Mouse (Mus musculus): ENCODE results near the gene Cntnap5c.
"Not testable (repeated sequence)": the region's sequence is repeated elsewhere in the genome, so short reads cannot be mapped to it uniquely, and the experiment has no call there.

Cntnap5c gene

GRCm38 (mm10) chr17:57768622-57769610, at the start of gene Cntnap5c:
Gene Cntnap5c, plus strand, starts transcription at chr17:57769570.
- peak; percentile 75 for DNase-seq (ENCODE audit: low read depth, low spot score)

DNA sequence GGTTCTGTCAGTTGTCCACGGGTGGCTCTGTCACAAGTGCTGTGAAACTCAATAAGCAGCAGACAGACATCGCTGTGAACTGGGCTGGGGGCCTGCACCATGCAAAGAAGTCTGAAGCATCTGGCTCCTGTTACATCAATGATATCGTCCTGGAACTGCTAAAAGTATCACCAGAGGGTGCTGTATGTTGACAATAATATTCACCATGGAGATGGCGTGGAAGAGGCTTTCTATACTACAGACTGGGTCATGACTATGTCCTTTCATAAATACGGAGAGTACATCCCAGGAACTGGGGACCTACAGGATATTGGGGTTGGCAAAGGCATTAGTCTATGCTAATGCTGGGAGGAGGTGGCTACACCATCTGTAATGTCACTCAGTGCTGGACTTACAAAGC, 27.3 kb upstream of the Cntnap5c start, which contains the start of gene Gm21834:
Gm21834 (minus strand) TSS at position 101 of the 400 bp plus-strand sequence.
- DNase-seq (ENCODE audit: low read depth, low spot score) = no peak

GRCm38 (mm10) chr17:57758033-57758432, 11.3 kb upstream of the Cntnap5c start:
- DNase-seq (ENCODE audit: low read depth, low spot score) = no peak

DNA sequence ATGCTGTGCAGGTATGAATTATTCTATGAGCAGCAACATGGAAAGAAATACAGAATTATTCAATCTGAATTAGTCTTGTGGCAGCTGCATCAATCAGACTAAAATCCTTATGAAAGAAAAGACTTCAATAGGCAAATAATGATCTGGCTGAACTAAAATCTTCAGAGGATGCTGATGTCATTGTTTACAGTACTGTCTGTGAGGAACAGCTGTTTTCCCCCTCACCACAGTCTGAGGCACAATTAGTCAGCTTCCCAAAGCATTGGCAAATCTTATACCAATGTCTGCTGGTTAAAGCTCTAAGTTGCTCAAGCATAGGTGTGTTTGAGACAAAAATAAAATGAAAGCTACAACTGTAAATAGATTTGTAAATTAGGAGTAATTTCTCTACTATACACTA, 2.1 kb upstream of the Cntnap5c start:
- peak; percentile 59 for DNase-seq (ENCODE audit: low read depth, low spot score)

- DNase-seq (ENCODE audit: low read depth, low spot score) = peak; percentile 85
Observed at GRCm38 (mm10) chr17:57770904-57771303, 1.5 kb downstream of the Cntnap5c start.

DNA sequence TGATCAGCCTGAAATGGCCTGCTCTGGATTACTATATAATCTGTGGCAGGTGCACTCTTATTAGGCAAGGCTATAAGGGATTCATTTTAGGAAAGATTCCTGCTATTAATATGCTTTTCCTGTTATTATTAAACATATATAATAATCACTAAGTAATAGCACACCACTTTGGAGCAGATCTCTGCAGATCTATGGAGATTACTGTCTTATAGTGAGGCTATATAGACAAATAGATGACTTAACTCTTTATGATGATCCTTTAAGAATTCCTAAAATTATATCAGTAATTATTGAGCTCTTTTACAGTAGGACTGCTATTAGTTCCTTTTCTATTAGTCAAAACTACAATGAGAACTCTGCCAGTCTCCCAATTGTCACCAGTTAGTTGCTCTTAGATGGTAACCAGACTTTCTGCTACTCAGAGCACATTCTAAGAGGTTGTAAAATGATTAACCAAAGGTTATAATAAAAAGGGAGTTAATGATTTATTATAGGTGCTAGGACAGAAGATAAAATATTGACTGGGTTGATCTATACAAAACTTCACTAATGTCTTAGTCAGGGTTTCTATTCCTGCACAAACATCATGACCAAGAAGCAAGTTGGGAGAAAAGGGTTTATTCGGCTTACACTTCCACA, 18.9 kb downstream of the Cntnap5c start:
- DNase-seq (ENCODE audit: low read depth, low spot score) = no peak

DNA sequence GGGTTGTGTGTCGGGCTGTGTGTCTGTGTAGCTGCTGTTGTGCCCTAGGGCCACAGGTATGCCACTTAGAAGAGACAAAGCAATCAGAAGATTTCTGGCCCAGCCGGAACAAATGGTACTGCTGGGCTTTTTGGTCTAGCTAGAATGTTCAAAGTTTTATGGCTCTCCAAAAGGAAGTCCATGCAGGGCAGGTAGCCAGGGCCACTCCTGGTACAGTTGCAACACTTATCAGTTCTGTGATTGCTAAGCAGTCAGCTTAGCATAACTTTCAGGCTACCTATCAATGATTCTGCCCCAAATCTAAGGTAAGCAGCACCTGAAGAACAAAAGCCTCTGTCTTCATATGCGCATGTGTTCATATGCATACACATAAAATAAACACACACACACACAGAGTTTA, 26.0 kb downstream of the Cntnap5c start:
- no peak for DNase-seq (ENCODE audit: low read depth, low spot score)

GRCm38 (mm10) chr17:57796668-57797311, 27.4 kb downstream of the Cntnap5c start:
- DNase-seq (ENCODE audit: low read depth, low spot score) = no peak

DNA sequence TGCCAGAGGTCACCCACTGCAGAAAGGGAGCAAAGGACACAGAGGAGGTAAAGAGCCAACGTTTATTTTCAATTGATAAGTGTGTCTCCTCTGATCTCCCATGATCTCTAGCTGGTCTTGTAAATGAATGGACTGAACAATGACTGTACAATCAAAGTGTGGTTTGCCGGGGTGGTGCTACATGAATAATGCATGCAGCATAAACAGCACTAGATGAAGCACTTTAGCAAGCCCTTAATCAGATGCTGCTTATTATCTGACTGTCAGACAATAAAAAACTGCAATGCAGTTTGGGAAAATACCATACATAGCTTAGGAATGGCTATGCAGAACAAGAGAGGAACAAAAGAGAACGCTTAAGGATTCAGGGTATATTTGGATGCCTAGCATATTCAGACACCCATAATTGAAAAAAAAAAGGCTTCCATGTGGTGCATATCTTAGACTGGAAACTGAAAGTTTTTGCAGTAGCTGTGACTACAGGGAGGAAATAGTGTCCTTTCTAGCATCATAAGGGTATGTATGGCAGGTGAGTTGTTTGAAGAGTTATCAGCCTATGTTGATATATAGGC, 30.1 kb downstream of the Cntnap5c start:
- peak; percentile 7 for DNase-seq (ENCODE audit: low read depth, low spot score)

DNA sequence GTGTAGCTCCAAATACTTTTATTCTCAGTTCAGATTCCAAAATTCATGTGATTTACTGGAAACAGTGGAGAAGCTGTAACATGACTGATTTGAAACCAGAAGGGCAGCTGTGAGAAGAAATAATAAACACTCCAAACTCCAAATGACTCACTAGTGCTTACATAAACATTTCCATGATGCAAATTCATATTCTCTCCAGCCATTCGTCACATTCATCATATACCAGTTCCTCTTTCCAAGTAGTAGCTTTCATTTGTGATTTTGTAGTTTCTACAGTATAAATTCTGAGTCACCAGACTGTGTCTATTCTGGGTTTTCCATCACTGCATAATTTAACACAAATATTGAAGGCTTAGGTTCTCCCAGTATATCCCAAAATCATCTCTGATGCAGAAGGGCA, 31.8 kb downstream of the Cntnap5c start:
- peak; percentile 57 for DNase-seq (ENCODE audit: low read depth, low spot score)

GRCm38 (mm10) chr17:57837090-57837971, 68.0 kb downstream of the Cntnap5c start:
- DNase-seq (ENCODE audit: low read depth, low spot score) = peak; percentile 6

GRCm38 (mm10) chr17:57855811-57856210, 86.4 kb downstream of the Cntnap5c start:
- DNase-seq (ENCODE audit: low read depth, low spot score) = not testable (repeated sequence)

DNA sequence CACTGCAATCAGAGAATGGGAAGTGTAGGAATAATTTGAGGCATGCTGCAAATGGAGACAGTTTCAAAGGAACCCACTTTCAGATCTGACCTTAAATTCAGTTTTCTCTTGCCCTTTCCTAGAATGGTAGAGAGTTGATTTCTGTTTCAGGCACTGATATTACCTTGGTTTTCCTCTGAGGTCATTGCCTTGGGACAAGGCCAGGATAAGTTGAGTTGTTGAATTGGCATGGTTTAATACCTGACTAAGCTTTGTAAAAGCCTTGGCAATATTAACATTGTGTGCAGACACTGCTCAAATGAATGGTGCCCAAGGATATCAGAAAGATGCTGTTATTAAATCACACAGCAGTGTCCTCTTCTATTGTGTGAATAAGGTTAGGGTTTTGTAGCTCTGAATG, 96.6 kb downstream of the Cntnap5c start:
- DNase-seq (ENCODE audit: low read depth, low spot score) = no peak

GRCm38 (mm10) chr17:57887742-57888389, 118.5 kb downstream of the Cntnap5c start:
- no peak for DNase-seq (ENCODE audit: low read depth, low spot score)

DNA sequence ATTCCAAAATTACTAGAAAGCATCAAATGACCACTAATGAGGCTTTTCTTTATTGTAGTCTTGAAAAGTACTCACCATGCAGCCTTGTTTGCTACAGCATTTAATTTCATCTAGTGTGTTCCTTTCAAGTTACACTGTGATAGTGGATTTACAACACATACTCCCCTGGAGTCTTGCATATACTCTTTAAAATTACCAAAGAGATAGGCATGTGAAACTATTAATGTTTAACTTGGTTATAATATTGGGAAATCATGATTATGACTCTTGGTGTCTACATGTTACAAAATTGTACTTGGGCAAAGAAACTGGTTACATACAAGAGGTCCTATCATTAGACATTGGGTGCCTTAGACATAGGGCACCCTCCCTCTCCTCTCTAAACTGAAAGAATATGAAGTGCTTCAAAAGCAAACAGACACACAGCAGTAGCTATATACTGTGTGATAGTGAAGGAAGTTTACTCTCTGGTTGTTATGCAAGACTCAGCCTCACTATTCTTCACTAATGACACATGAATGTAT, 142.5 kb downstream of the Cntnap5c start:
- DNase-seq (ENCODE audit: low read depth, low spot score) = no peak

DNA sequence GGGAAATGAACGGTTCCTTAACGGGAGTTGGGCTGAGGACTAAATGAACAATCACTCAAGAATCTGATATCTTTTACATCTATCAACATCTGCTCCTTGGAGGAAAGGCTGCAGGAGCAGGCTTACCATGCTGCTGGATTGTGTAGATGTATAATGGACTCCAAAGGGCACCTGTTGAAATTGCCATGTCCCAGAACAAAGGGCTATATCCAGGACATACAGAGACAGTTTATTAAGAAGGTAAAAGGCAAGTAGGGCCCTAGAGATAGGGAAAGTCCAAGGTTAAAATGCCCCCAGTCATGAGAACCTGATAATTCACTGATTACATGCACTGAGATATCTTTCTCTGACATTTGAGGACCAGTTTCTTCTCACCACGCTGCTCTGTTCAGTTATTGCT, 214.9 kb downstream of the Cntnap5c start:
- no peak for DNase-seq (ENCODE audit: low read depth, low spot score)

DNA sequence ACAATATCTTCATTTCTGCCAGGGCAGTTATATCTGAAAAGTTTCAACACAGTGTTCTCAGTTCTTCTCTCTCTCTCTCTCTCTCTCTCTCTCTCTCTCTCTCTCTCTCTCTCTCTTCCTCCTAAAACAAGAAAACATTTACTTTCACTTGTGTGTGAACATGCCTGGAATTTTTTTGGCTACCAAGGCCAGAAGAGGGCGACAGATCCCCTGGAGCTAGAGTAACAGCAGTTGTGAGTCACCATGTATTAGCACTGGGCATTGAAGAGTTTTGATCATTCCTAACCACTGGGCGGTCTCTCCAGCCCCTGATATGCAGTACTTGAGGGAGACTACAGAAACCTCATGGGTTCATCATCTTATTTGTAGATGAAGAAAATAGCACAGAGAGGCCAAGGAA, 219.1 kb downstream of the Cntnap5c start:
- DNase-seq (ENCODE audit: low read depth, low spot score) = peak; percentile 56

DNA sequence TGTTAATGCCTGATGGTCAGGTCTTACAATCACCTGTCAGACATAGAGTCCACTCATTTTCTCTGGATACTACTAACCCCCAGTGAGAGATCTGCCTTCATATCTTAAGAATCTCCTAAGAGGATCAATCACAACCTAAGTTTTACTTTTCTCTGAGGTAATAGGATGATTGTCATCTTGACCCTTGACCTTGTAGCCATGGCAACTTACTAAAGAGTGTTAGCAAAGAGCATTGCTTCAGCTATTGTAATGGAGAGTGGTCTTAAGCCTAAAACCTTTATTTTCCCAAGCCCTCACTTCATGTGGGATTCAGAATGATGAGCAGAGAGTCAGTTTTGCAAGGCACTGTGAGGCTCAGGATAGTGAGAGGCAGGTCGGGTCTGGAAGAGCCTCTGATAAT, 227.1 kb downstream of the Cntnap5c start:
- no peak for DNase-seq (ENCODE audit: low read depth, low spot score)

GRCm38 (mm10) chr17:57999080-57999479, 229.7 kb downstream of the Cntnap5c start:
- no peak for DNase-seq (ENCODE audit: low read depth, low spot score)

DNA sequence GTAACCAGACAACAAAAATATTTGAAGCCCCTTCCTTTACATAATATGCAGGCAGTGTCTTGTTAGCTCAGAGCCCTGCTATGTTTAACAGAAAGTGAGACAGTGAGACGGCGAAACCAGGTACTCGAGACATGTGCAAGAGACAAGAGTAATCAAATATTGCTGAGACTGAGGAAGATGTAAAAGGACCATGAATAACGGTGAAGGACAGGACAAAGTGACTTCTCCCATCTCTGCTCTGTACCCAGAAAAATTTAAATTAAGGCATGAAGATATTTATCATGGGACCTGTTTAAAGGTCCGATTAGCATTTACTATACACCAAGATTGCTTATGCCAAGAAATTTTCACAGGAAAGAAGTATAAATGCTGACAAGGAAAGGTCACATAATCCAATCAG, 233.5 kb downstream of the Cntnap5c start:
- DNase-seq (ENCODE audit: low read depth, low spot score) = no peak

All from brain, adult 2 months (tissue).